Mouse (Mus musculus) spleen, adult 2 months (tissue): ENCODE data around the gene Slitrk3. TPM values are rescaled to one million over a fixed set of nuclear protein-coding genes. Genes with fewer than 3 reads are reported as not detected.

Experiments
- DNase-seq, 2 experiments: peaks; one replicate each; pipeline versions ENCODE4 v3.0.0 to v3.0.0-alpha.2; 2012 to 2021; ENCODE audit warnings: low spot score in 2 of 2, low read depth in 1 of 2
- H3K27ac ChIP-seq: fragments of 200-500 bp; 2 replicates; pipeline ENCODE4 v1.5.1; 2012; ENCODE audit warnings: low read length, inconsistent platforms; ENCODE audit not compliant: insufficient read depth
- H3K27me3 ChIP-seq: fragments of 200-500 bp; 2 replicates; pipeline ENCODE4 v1.6.1; 2012; ENCODE audit warnings: mild to moderate bottlenecking, moderate library complexity, low read length, inconsistent platforms; ENCODE audit not compliant: control insufficient read depth, insufficient read depth
- H3K36me3 ChIP-seq: fragments of 200-500 bp; 2 replicates; pipeline ENCODE4 v1.6.1; 2012; ENCODE audit warnings: mild to moderate bottlenecking, low read length, inconsistent platforms; ENCODE audit not compliant: control insufficient read depth, insufficient read depth
- H3K4me1 ChIP-seq: fragments of 200-500 bp; 2 replicates; pipeline ENCODE4 v1.6.1; 2011; ENCODE audit warnings: inconsistent platforms; ENCODE audit not compliant: control insufficient read depth, insufficient read depth, insufficient read length
- H3K4me3 ChIP-seq: fragments of 200-500 bp; 2 replicates; pipeline ENCODE4 v1.5.1; 2011; ENCODE audit warnings: mild to moderate bottlenecking, inconsistent platforms; ENCODE audit not compliant: insufficient read depth, insufficient read length; ENCODE audit errors: extremely low read depth
- CTCF ChIP-seq: fragments of 200-500 bp; IDR thresholded peaks from 2 replicates; pipeline ENCODE4 v1.5.1; 2011; ENCODE audit warnings: mild to moderate bottlenecking, inconsistent platforms; ENCODE audit not compliant: insufficient read depth, insufficient read length, insufficient replicate concordance; ENCODE audit errors: extremely low read depth
- POLR2A ChIP-seq: fragments of 200-500 bp; IDR thresholded peaks from 2 replicates; pipeline ENCODE4 v1.6.1; 2011; ENCODE audit warnings: low read depth, low read length, inconsistent platforms
- WGBS: fragments of 180-500 bp; shearing (Covaris S2); methylation state at CpG from one replicate; pipeline ENCODE4 v1.1.7; 2018; 5-methylcytosine and 5-hydroxymethylcytosine counted together
- polyA plus RNA-seq: library from polyadenylated mRNA; depleted of rRNA; stranded (reverse); fragments of >200 nt; gene quantifications from 2 replicates; pipeline ENCODE4 v1.2.3, GENCODE M21; 2012; rRNA removed

The Slitrk3 gene
- polyA plus RNA-seq, 1 experiment = not detected

- H3K27ac ChIP-seq = no peak overlapping the region
- H3K4me3 ChIP-seq = no peak overlapping the region
- no peaks in the 10 kb centered on the region for H3K27me3 ChIP-seq
- DNase-seq = no peak
- H3K4me1 ChIP-seq = no peaks in the 10 kb centered on the region
- 64% methylated on average over 7 of the region's 7 CpGs for WGBS
- no peaks in the 10 kb centered on the region for H3K36me3 ChIP-seq
- TF ChIP-seq CTCF (no peak), POLR2A (no peak)
Observed at GRCm38 (mm10) chr3:73055399-73056043, 2.1 kb downstream of the Slitrk3 start.

- Histone ChIP-seq H3K4me3 (no peak overlapping the region), H3K27me3 (no peaks in the 10 kb centered on the region), H3K27ac (no peak overlapping the region), H3K4me1 (no peaks in the 10 kb centered on the region), H3K36me3 (no peaks in the 10 kb centered on the region)
- TF ChIP-seq CTCF (no peak), POLR2A (no peak)
- 2% methylated on average over 26 of the region's 26 CpGs for WGBS
- DNase-seq = no peak
Observed at GRCm38 (mm10) chr3:73053451-73053931, 4.1 kb downstream of the Slitrk3 start.

GRCm38 (mm10) chr3:73046248-73046647, 11.4 kb downstream of the Slitrk3 start:
- Histone ChIP-seq H3K4me1 (no peaks in the 10 kb centered on the region), H3K4me3 (no peak overlapping the region), H3K36me3 (no peaks in the 10 kb centered on the region), H3K27ac (no peak overlapping the region), H3K27me3 (no peaks in the 10 kb centered on the region)
- WGBS = 2% methylated on average over 3 of the region's 3 CpGs
- TF ChIP-seq CTCF (no peak), POLR2A (no peak)
- DNase-seq = no peak

- H3K27ac ChIP-seq = no peak overlapping the region
- no peak overlapping the region for H3K4me3 ChIP-seq
- H3K27me3 ChIP-seq = no peaks in the 10 kb centered on the region
- H3K4me1 ChIP-seq = no peaks in the 10 kb centered on the region
- TF ChIP-seq POLR2A = no peak
- no peaks in the 10 kb centered on the region for H3K36me3 ChIP-seq
- DNase-seq = no peak
Observed at GRCm38 (mm10) chr3:73042256-73042655, 15.3 kb downstream of the Slitrk3 start.

GRCm38 (mm10) chr3:73006045-73006444, 51.6 kb downstream of the Slitrk3 start:
- TF ChIP-seq CTCF (no peak), POLR2A (no peak)
- H3K4me3 ChIP-seq = no peak overlapping the region
- DNase-seq = no peak
- no peaks in the 10 kb centered on the region for H3K36me3 ChIP-seq
- no peak overlapping the region for H3K27ac ChIP-seq
- 31% methylated on average over 6 of the region's 6 CpGs for WGBS
- no peaks in the 10 kb centered on the region for H3K27me3 ChIP-seq
- no peaks in the 10 kb centered on the region for H3K4me1 ChIP-seq

- Histone ChIP-seq H3K4me1 (no peaks in the 10 kb centered on the region), H3K4me3 (no peak overlapping the region), H3K27ac (no peak overlapping the region), H3K27me3 (no peaks in the 10 kb centered on the region), H3K36me3 (no peaks in the 10 kb centered on the region)
- no peak for DNase-seq
- TF ChIP-seq POLR2A (no peak), CTCF (no peak)
- WGBS = 90% methylated on average over 4 of the region's 4 CpGs
Observed at GRCm38 (mm10) chr3:73002933-73003696, 54.5 kb downstream of the Slitrk3 start.

GRCm38 (mm10) chr3:72997517-72997916, 60.1 kb downstream of the Slitrk3 start:
- Histone ChIP-seq H3K4me3 (no peak overlapping the region), H3K4me1 (no peaks in the 10 kb centered on the region), H3K27me3 (no peaks in the 10 kb centered on the region), H3K27ac (no peak overlapping the region), H3K36me3 (no peaks in the 10 kb centered on the region)
- TF ChIP-seq CTCF (no peak), POLR2A (no peak)
- no peak for DNase-seq
- WGBS = 75% methylated on average over 4 of the region's 4 CpGs

Other genes starting within 250 kb of the Slitrk3 start
- gene Sis, start 89.9 kb downstream of the Slitrk3 start, polyA plus RNA-seq = not detected in 2 replicates